Mouse (Mus musculus) CH12.LX (cell line): ENCODE measurements around the gene Abhd14b. TPM values are rescaled to one million over a fixed set of nuclear protein-coding genes. Genes with fewer than 3 reads are reported as not detected.
A peak's percentile ranks its signal among the peaks of the same experiment; 100 is the strongest.

ENCODE experiments used
- DNase-seq: peaks from one replicate; pipeline ENCODE4 v3.0.0-alpha.2; 2013; ENCODE audit errors: extremely low read depth
- H3K27ac ChIP-seq: 2 replicates; pipeline ENCODE4 v1.5.1; 2012; ENCODE audit warnings: low read depth, mild to moderate bottlenecking, control low read depth, moderate library complexity; ENCODE audit not compliant: insufficient read depth
- H3K27me3 ChIP-seq: replicated peaks from 2 replicates; pipeline ENCODE3; 2012; ENCODE audit warnings: inconsistent platforms
- H3K36me3 ChIP-seq, 2 experiments: replicated peaks in 1 of 2; 2 replicates each; pipeline versions ENCODE3 to v1.6.1; 2012; ENCODE audit warnings: inconsistent platforms in 1 of 2, low read length in 1 of 2, mild to moderate bottlenecking in 1 of 2, mixed read lengths in 1 of 2, moderate library complexity in 1 of 2; ENCODE audit not compliant: control insufficient read depth in 1 of 2, insufficient read depth in 1 of 2
- H3K4me1 ChIP-seq, 2 experiments: 2 replicates each; pipeline ENCODE4 v1.6.1; 2012; ENCODE audit warnings: inconsistent platforms in 1 of 2, moderate library complexity in 1 of 2; ENCODE audit not compliant: insufficient read depth in 2 of 2, control insufficient read depth in 1 of 2
- H3K4me2 ChIP-seq: 2 replicates; pipeline ENCODE4 v1.6.1; 2012; ENCODE audit warnings: low read depth, mild to moderate bottlenecking, control low read depth; ENCODE audit not compliant: poor library complexity, insufficient read depth, severe bottlenecking
- H3K4me3 ChIP-seq, 3 experiments: fragments of 150-350 bp in 1 of 3; sonication (generic) in 1 of 3; replicated peaks in 1 of 3; 2 replicates each; pipeline versions ENCODE3 to v1.5.1; 2011 to 2012; ENCODE audit warnings: low read depth in 2 of 3, low read length in 2 of 3, mild to moderate bottlenecking in 2 of 3, moderate library complexity in 2 of 3, control low read depth in 1 of 3, improper control_type of control experiment in 1 of 3, inconsistent platforms in 1 of 3, mixed read lengths in 1 of 3; ENCODE audit not compliant: poor library complexity in 1 of 3
- H3K79me2 ChIP-seq: replicated peaks from 2 replicates; pipeline ENCODE4 v1.6.1; 2012; ENCODE audit warnings: mild to moderate bottlenecking, moderate library complexity; ENCODE audit not compliant: control insufficient read depth, poor library complexity, insufficient read depth, severe bottlenecking; ENCODE audit errors: extremely low read depth
- H3K9ac ChIP-seq: 2 replicates; pipeline ENCODE4 v1.6.1; 2012; ENCODE audit warnings: low read depth, mild to moderate bottlenecking, control low read depth, moderate library complexity; ENCODE audit not compliant: insufficient read depth
- H3K9me3 ChIP-seq: replicated peaks from 2 replicates; pipeline ENCODE3; 2012; ENCODE audit warnings: low read length, inconsistent platforms, mixed read lengths
- BHLHE40 ChIP-seq: IDR thresholded peaks from 2 replicates; pipeline ENCODE4 v1.6.1; 2011; ENCODE audit warnings: mild to moderate bottlenecking, low read depth, low read length, improper control_type of control experiment
- CHD1 ChIP-seq: IDR thresholded peaks from 2 replicates; pipeline ENCODE4 v1.6.1; 2012; ENCODE audit warnings: low read depth, low read length, improper control_type of control experiment, inconsistent platforms
- CHD2 ChIP-seq: IDR thresholded peaks from 2 replicates; pipeline ENCODE4 v1.6.1; 2011; ENCODE audit warnings: low read length, improper control_type of control experiment
- CTCF ChIP-seq, 2 experiments: IDR thresholded peaks in 1 of 2; conservative IDR thresholded peaks in 1 of 2; 2 replicates each; pipeline ENCODE4 v1.5.1; 2011 to 2012; ENCODE audit warnings: low read depth in 2 of 2, low read length in 2 of 2, improper control_type of control experiment in 1 of 2, inconsistent platforms in 1 of 2, mild to moderate bottlenecking in 1 of 2, moderate library complexity in 1 of 2
- E2F4 ChIP-seq: IDR thresholded peaks from 2 replicates; pipeline ENCODE4 v1.6.1; 2011; ENCODE audit warnings: low read depth, low read length, improper control_type of control experiment; ENCODE audit not compliant: insufficient replicate concordance
- ELF1 ChIP-seq: IDR thresholded peaks from 2 replicates; pipeline ENCODE4 v1.6.1; 2014; ENCODE audit warnings: low read depth, mild to moderate bottlenecking, inconsistent platforms, low read length, improper control_type of control experiment
- EP300 ChIP-seq: IDR thresholded peaks from 2 replicates; pipeline ENCODE4 v1.6.1; 2011; ENCODE audit warnings: low read length, improper control_type of control experiment
- ETS1 ChIP-seq: conservative IDR thresholded peaks from 2 replicates; pipeline ENCODE4 v1.6.1; 2012; ENCODE audit warnings: low read depth, mild to moderate bottlenecking, inconsistent platforms, low read length, improper control_type of control experiment, moderate library complexity
- GABPA ChIP-seq: IDR thresholded peaks from 2 replicates; pipeline ENCODE4 v1.6.1; 2012; ENCODE audit warnings: low read depth, low read length, improper control_type of control experiment, inconsistent platforms; ENCODE audit not compliant: insufficient replicate concordance
- HCFC1 ChIP-seq: IDR thresholded peaks from 2 replicates; pipeline ENCODE4 v1.6.1; 2012; ENCODE audit warnings: low read depth, mild to moderate bottlenecking, inconsistent platforms, low read length, improper control_type of control experiment
- IRF4 ChIP-seq: IDR thresholded peaks from 2 replicates; pipeline ENCODE4 v1.6.1; 2014; ENCODE audit warnings: low read depth, mild to moderate bottlenecking, inconsistent platforms, low read length, improper control_type of control experiment
- JUN ChIP-seq: IDR thresholded peaks from 2 replicates; pipeline ENCODE4 v1.6.1; 2011; ENCODE audit warnings: low read depth, mild to moderate bottlenecking, low read length, improper control_type of control experiment, moderate library complexity; ENCODE audit not compliant: insufficient read depth
- KAT2A ChIP-seq: IDR thresholded peaks from 2 replicates; pipeline ENCODE4 v1.6.1; 2012; ENCODE audit warnings: low read length, improper control_type of control experiment, inconsistent platforms; ENCODE audit not compliant: insufficient replicate concordance
- MAFK ChIP-seq: IDR thresholded peaks from 2 replicates; pipeline ENCODE4 v1.6.1; 2011; ENCODE audit warnings: low read length, improper control_type of control experiment; ENCODE audit not compliant: insufficient replicate concordance
- MAX ChIP-seq: IDR thresholded peaks from 2 replicates; pipeline ENCODE4 v1.6.1; 2011; ENCODE audit warnings: low read length, improper control_type of control experiment
- MAZ ChIP-seq: IDR thresholded peaks from 2 replicates; pipeline ENCODE4 v1.6.1; 2012; ENCODE audit warnings: low read depth, mild to moderate bottlenecking, inconsistent platforms, low read length, improper control_type of control experiment, moderate library complexity
- MEF2A ChIP-seq: IDR thresholded peaks from 2 replicates; pipeline ENCODE4 v1.6.1; 2014; ENCODE audit warnings: low read depth, mild to moderate bottlenecking, inconsistent platforms, low read length, improper control_type of control experiment, borderline replicate concordance
- MXI1 ChIP-seq: IDR thresholded peaks from 2 replicates; pipeline ENCODE4 v1.6.1; 2011; ENCODE audit warnings: mild to moderate bottlenecking, low read depth, low read length, improper control_type of control experiment
- MYC ChIP-seq: IDR thresholded peaks from 2 replicates; pipeline ENCODE4 v1.6.1; 2011; ENCODE audit warnings: low read depth, mild to moderate bottlenecking, improper control_type of control experiment, low read length
- NELFE ChIP-seq: IDR thresholded peaks from 2 replicates; pipeline ENCODE4 v1.6.1; 2011; ENCODE audit warnings: low read depth, low read length, improper control_type of control experiment
- NRF1 ChIP-seq: IDR thresholded peaks from 2 replicates; pipeline ENCODE4 v1.6.1; 2014; ENCODE audit warnings: low read depth, mild to moderate bottlenecking, inconsistent platforms, low read length, improper control_type of control experiment, moderate library complexity
- PAX5 ChIP-seq: IDR thresholded peaks from 2 replicates; pipeline ENCODE4 v1.6.1; 2012; ENCODE audit warnings: low read length, inconsistent platforms, mixed read lengths
- POLR2A ChIP-seq: IDR thresholded peaks from 2 replicates; pipeline ENCODE4 v1.6.1; 2011; ENCODE audit warnings: low read depth, mild to moderate bottlenecking, improper control_type of control experiment, low read length
- POLR2AphosphoS2 ChIP-seq: IDR thresholded peaks from 2 replicates; pipeline ENCODE4 v1.6.1; 2011; ENCODE audit warnings: low read depth, low read length, improper control_type of control experiment
- RAD21 ChIP-seq: IDR thresholded peaks from 2 replicates; pipeline ENCODE4 v1.6.1; 2011; ENCODE audit warnings: low read depth, mild to moderate bottlenecking, low read length, improper control_type of control experiment, moderate library complexity
- RCOR1 ChIP-seq: conservative IDR thresholded peaks from 2 replicates; pipeline ENCODE4 v1.6.1; 2012; ENCODE audit warnings: low read depth, mild to moderate bottlenecking, inconsistent platforms, low read length, improper control_type of control experiment
- SIN3A ChIP-seq: IDR thresholded peaks from 2 replicates; pipeline ENCODE4 v1.6.1; 2012; ENCODE audit warnings: low read length, improper control_type of control experiment, inconsistent platforms
- SMC3 ChIP-seq: IDR thresholded peaks from 2 replicates; pipeline ENCODE4 v1.6.1; 2011; ENCODE audit warnings: low read depth, low read length, improper control_type of control experiment
- TBP ChIP-seq: conservative IDR thresholded peaks from 2 replicates; pipeline ENCODE4 v1.6.1; 2011; ENCODE audit warnings: low read depth, low read length, improper control_type of control experiment
- TCF12 ChIP-seq: IDR thresholded peaks from 2 replicates; pipeline ENCODE4 v1.6.1; 2014; ENCODE audit warnings: low read depth, mild to moderate bottlenecking, inconsistent platforms, low read length, improper control_type of control experiment
- UBTF ChIP-seq: IDR thresholded peaks from 2 replicates; pipeline ENCODE4 v1.6.1; 2012; ENCODE audit warnings: low read depth, mild to moderate bottlenecking, inconsistent platforms, low read length, improper control_type of control experiment, moderate library complexity
- USF1 ChIP-seq: IDR thresholded peaks from 2 replicates; pipeline ENCODE4 v1.6.1; 2014; ENCODE audit warnings: low read depth, mild to moderate bottlenecking, inconsistent platforms, low read length, improper control_type of control experiment
- USF2 ChIP-seq: conservative IDR thresholded peaks from 2 replicates; pipeline ENCODE4 v1.6.1; 2011; ENCODE audit warnings: low read depth, low read length, improper control_type of control experiment
- ZC3H11A ChIP-seq: IDR thresholded peaks from 2 replicates; pipeline ENCODE4 v1.6.1; 2012; ENCODE audit warnings: low read depth, mild to moderate bottlenecking, inconsistent platforms, low read length, improper control_type of control experiment
- ZMIZ1 ChIP-seq: IDR thresholded peaks from 2 replicates; pipeline ENCODE4 v1.6.1; 2012; ENCODE audit warnings: low read depth, mild to moderate bottlenecking, inconsistent platforms, low read length, improper control_type of control experiment
- ZNF384 ChIP-seq: IDR thresholded peaks from 2 replicates; pipeline ENCODE4 v1.6.1; 2012; ENCODE audit warnings: low read depth, low read length, improper control_type of control experiment, inconsistent platforms
- dilution Hi-C: fragments of 300-500 bp; cut with MboI; formaldehyde crosslinking; loops from 2 replicates; pipeline ENCODE4 v1.14.3; 2020; ENCODE audit warnings: low sequenced_read_pairs; ENCODE audit not compliant: extremely low pct_unique_long_range_greater_than_20kb, extremely low pct_ligation_motif_present
- in situ Hi-C: fragments of 300-500 bp; cut with MboI; formaldehyde crosslinking; loops from 3 replicates; pipeline ENCODE4 v1.14.3; 2019; ENCODE audit warnings: low sequenced_read_pairs, low pct_ligation_motif_present, low pct_unique_long_range_greater_than_20kb, mixed read lengths
- polyA plus RNA-seq: library from polyadenylated mRNA; unstranded; fragments of >175 nt; gene quantifications from 2 replicates; pipeline ENCODE4 v1.2.1, GENCODE M21; 2012; ENCODE audit warnings: low read depth; ENCODE audit not compliant: insufficient read length
- total RNA-seq, 2 experiments: library from RNA; depleted of rRNA; stranded (reverse); fragments of 300-350 nt in 1 of 2; fragments of >200 nt in 1 of 2; gene quantifications; 2 replicates each; pipeline ENCODE4 v1.2.3; 2012 to 2014

Abhd14b gene
- total and polyA plus RNA-seq, 3 experiments: 2.9 to 5.4 (median 5.3) TPM

DNA sequence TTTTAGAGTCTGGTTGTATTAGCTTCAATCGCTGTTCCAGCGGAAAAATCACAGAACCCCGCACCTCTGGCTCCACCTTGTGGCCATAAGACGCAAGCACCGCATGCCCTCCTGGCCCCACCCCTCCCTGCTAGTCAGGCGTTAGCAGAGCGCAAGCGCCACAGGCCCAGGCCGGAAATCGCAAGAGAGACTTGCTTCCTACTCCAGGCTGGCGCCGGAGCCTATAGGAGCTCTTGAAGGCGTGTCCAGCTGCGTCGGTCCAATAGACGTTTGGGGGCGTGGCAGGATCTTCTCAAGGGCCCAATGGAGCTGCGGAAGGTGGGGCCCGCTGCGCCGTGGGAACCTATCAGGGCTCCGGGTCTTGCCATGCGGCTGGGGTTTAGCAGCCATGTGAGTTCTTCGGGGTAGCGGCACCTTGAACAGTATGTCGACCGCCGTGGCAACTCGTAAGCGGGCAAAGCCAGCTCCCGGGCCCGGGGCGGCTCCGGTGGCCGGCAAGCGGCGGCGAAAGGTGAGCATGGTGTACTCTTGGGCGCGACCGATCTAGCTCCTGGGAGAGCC is 29.7 kb downstream of the Abhd14b start, which contains the start of gene Parp3:
Gene Parp3 (minus strand): TSS at position 26 of the 561 bp plus-strand sequence.
- in situ Hi-C loops: loop anchor here (5.0 kb wide), 1 partner anchor 40 kb away; the partner anchor contains the start of gene Acy1
- Histone ChIP-seq H3K9ac (peak within 1 kb of the TSS; percentile 74), H3K4me3 (peak within 1 kb of the TSS; percentile 77 to 92 (median 91)), H3K79me2 (peaks cover 26% of the 10 kb centered on the region), H3K27me3 (no peaks in the 10 kb centered on the region), H3K4me2 (peak within 1 kb of the TSS; percentile 90), H3K4me1 (peaks cover 6 to 68% of the 10 kb centered on the region in 2 experiments), H3K36me3 (peaks cover 27 to 55% of the 10 kb centered on the region in 2 experiments), H3K9me3 (no peaks in the 10 kb centered on the region), H3K27ac (peak within 1 kb of the TSS; percentile 13; the same call in 1 of the 2 replicates)
- TF ChIP-seq E2F4 (no peak), MXI1 (peak; percentile 100), PAX5 (no peak), NELFE (peak; percentile 64), GABPA (no peak; the same call in 1 of the 2 replicates), USF1 (0 out of 2 replicates have a peak, but pooled peaks have one; percentile 29), CHD2 (peak; percentile 91), MAFK (no peak), IRF4 (peak; percentile 55), MEF2A (peak; percentile 12; the same call in 1 of the 2 replicates), EP300 (no peak), TCF12 (peak; percentile 71), MAX (peak; percentile 94), MYC (peak; percentile 96), ELF1 (peak; percentile 98), KAT2A (peak; percentile 63; the same call in 1 of the 2 replicates), TBP (0 out of 2 replicates have a peak, but pooled peaks have one; percentile 6), USF2 (no peak), JUN (no peak), POLR2AphosphoS2 (peak; percentile 39; the same call in 1 of the 2 replicates), UBTF (no peak), MAZ (peak; percentile 98), SMC3 (peak; percentile 79), RCOR1 (no peak), RAD21 (peak; percentile 96), ZNF384 (no peak), SIN3A (peak; percentile 98), CHD1 (no peak), BHLHE40 (no peak), ETS1 (no peak), ZC3H11A (no peak), HCFC1 (peak; percentile 81), CTCF (conservative IDR thresholded peaks at IDR 0.05 in 1 of 2, IDR thresholded peaks at IDR 0.05 in 1 of 2; ENCODE audit: low read depth in 2 of 2, low read length in 2 of 2) (peak; percentile 71 to 97), NRF1 (peak; percentile 95), ZMIZ1 (peak; percentile 60; the same call in 1 of the 2 replicates), POLR2A (peak; percentile 85)
- peak; percentile 100 for DNase-seq
- dilution Hi-C loops: no loop called here
